Mouse (Mus musculus) cerebellum, postnatal 36 days (tissue): Measurements from ENCODE around the gene Ttyh2.

Experiments
- DNase-seq, 2 experiments: peaks; one replicate each; pipeline ENCODE4 v3.0.0; 2021 to 2022; ENCODE audit warnings: mixed read lengths in 2 of 2

Ttyh2 gene

DNA sequence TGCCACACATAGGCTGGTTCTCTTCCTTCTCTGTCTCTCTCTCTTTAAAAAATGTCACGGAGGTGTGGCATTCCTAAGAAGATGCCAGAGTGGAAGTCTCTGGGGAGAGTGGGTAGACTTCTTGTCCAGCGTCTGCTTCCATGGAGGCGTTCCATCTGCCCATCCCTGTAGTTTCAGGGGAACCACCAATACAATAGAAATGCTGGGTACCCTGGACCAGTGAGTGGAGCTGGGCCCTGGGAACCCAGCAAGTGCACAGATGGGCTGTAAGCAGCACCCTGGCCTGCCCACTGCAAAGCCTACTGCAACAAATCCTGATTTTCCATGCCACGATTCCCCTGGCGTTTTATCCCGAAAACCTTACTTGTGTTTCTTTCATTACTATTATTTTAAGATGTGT lies 39.3 kb downstream of the Ttyh2 start:
- no peak for DNase-seq

GRCm38 (mm10) chr11:114715531-114715930 lies 40.3 kb downstream of the Ttyh2 start:
- DNase-seq: no peak

- DNase-seq: no peak
Measured at GRCm38 (mm10) chr11:114720535-114720934, 45.3 kb downstream of the Ttyh2 start.

- no peak for DNase-seq
Measured at GRCm38 (mm10) chr11:114722438-114722837, 47.2 kb downstream of the Ttyh2 start.

GRCm38 (mm10) chr11:114723030-114723429 lies 47.8 kb downstream of the Ttyh2 start:
- DNase-seq: no peak

GRCm38 (mm10) chr11:114724787-114725590 lies 49.8 kb downstream of the Ttyh2 start:
- peak; percentile 39 to 43 for DNase-seq

GRCm38 (mm10) chr11:114726965-114727825 lies 52.0 kb downstream of the Ttyh2 start, which contains the start of gene Dnaic2:
Dnaic2 (plus strand) TSS chr11:114727408.
- DNase-seq: peak; percentile 53 to 64

- no peak for DNase-seq
Measured at GRCm38 (mm10) chr11:114727826-114728186, 52.6 kb downstream of the Ttyh2 start.

- no peak for DNase-seq
Measured at GRCm38 (mm10) chr11:114728333-114728732, 53.1 kb downstream of the Ttyh2 start.

DNA sequence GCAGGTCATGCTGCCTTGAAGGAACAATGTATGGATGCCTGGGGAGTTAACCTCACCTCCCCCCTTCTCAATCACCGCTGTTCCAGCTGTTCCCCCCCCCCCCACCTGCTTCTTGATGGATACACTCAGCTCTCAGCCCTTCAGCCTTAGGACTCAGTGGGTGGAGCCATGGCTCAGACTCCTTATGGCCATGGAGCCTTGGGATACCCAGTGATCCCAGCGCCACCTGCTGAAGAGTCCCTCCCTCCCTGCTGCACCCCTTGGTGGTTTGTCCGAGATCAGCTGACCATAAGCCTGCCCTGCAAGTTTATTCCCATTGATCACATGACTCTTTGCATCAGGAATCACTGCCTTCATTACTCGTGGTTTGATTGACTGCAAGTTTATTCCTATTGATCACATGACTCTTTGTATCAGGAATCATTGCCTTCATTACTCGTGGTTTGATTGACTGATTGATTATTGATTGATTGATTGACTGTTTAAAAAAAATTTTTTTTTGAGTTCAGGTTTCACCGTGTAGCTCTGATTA lies 54.7 kb downstream of the Ttyh2 start:
- no peak for DNase-seq

GRCm38 (mm10) chr11:114731711-114732110 lies 56.5 kb downstream of the Ttyh2 start:
- no peak for DNase-seq

GRCm38 (mm10) chr11:114732890-114733289 lies 57.7 kb downstream of the Ttyh2 start:
- no peak for DNase-seq

DNA sequence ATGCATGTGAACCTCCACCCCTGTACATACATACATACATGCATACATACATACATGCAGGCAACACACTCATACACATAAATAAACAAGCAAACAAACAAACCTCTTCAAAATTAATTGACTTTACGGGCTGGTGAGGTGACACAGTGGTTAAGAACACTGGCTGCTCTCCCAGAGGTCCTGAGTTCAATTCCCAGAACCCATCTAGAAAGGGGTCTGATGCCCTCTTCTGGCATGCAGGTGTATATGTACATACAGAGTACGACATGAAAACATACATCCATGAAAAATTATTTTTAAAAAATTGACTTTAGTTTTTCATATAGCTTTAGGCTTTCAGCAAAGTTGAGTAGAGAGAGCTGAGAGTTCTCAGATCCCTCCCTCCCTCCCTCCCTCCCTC lies 60.9 kb downstream of the Ttyh2 start:
- no peak for DNase-seq

DNA sequence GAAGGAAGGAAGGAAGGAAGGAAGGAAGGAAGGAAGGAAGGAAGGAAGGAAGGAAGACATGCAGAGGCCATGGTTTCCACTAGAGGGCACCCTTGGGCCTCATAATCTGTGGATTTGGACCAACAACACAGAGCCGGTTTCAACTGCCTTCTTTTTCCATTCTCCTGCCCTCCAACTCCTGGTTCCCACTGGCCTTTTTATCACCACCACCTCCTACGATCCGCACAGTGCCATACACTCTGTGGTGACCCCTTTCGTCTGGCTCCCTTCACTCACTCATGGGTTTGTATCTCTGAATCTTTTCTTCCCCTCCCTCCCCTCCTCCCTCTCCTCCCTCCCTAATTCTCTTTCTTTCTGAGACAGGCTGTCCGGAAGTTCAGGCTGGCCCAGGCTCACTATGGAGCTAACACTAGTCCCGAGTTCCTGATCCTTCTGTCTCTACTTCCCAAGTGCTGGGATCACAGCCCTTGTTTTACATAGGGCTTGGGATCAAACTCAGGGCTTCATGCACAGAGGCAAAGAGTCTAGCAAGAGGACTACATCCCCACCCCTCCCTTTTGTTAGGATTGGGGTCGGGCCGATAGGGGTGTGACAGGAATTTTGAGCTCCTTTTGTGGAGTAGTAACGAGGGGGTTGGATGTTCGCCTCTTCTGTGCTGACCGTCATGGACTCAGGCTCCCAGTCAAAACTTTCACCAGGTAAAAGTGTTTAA lies 61.8 kb downstream of the Ttyh2 start:
- peak; percentile 74 to 78 for DNase-seq

- DNase-seq: no peak
Measured at GRCm38 (mm10) chr11:114740598-114740997, 65.4 kb downstream of the Ttyh2 start.

DNA sequence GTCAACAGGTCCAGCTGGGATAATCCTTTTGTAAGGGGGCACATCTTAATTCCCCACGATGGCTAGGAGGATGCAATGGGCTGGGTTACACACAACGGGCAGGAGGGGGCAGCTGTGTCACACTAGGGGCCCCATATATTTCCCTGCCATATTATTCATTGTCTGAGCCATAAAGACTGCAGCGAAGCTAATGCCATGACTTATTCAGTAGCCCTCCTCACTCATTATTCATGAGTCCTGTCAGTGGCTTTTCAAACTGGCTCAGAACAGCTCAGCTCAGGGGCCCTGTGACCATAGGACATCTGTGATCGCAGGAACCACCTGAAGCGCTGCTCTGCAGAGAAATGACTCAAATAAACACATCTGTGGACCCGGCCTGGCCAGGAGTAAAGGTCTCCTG lies 66.2 kb downstream of the Ttyh2 start:
- DNase-seq: no peak

GRCm38 (mm10) chr11:114745134-114745533 lies 69.9 kb downstream of the Ttyh2 start:
- peak; percentile 96 to 99 for DNase-seq

- no peak for DNase-seq
Measured at GRCm38 (mm10) chr11:114747564-114748138, 72.4 kb downstream of the Ttyh2 start.

DNA sequence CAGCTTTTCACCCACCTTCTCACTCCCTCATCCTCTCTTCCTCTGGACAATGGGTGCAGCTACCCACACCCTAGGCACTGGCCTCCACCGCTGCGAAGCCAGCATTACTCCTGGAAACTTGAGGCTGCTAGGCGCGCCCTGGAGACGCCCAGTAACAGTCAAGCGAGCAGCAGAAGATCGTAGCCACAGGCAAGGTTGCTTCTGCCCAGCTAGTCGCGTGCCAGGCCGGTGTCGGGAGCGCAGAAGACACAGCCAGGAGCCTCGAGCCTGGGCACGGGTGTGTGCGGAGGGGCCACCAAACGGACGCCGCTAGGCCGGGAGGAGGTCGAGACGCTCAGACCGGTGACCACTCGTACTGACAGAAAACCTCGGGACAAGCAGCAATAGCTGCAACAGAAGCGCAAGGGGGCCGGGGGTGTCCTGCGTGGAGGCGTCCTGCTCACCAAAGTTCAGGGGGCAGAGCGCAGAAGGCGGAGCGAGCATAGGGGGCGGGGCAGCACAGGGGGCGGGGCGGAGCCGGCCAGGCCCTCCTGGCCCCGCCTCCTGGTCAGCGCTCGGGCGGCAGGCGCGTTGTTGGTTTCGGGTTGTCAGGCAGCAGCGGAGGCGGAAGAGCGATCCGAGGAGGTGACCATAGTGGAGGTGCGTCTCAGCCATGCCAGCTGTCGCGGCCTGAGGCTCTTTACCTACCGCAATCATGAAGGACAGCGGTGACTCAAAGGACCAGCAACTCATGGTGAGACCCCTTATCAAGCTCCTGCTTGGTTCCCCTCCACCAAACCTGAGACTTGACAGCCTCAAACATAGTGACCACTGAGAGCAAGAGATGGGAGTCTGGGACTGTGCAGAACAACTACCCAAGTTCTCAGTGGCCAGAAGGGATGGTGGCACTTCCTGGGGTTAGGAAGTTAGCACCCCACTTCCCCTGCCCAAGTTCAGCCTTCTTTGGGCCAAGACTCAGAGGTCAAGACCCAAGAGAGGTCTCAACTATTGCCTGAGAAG lies 89.9 kb downstream of the Ttyh2 start, which contains the start of gene Kif19a:
Kif19a (plus strand) TSS at position 569 of the 999 bp plus-strand sequence.
- peak; percentile 32 to 52 for DNase-seq

DNA sequence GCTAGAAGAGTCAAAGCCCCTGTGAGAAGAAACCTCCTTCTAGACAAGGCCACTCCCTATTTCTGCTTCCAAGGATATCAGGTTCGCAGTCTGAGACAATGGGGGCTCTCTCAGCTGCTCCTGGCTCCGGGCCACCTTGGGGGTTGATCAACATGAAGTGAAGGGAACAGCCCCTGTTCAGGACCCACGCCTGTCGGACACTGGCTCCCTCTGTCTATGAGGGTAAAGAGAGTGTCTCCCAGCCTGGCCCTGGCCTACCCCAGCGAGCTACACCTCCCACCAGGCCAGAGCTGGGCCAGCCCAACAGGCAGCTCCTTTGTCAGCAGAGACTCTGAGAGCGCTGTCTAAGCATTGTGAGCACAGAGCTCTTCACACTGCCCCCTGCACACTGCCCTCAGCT lies 94.7 kb downstream of the Ttyh2 start:
- DNase-seq: no peak
